ENCODE assay signal across 12 mouse cellular contexts in genomic region chr19:45234191-45234770, GRCm38 (mm10). TPM values are rescaled to one million over a fixed set of nuclear protein-coding genes. Genes with fewer than 3 reads are reported as not detected.
DNase-seq lines count a peak whose midpoint lies in the region; ATAC-seq and TF ChIP-seq lines count a peak whose summit lies in the region.
"Had no signal": no experiment of that assay in that cellular context is flagged by ENCODE, and none has a peak within 500 bp of the region (broad histone marks: within the 10 kb centered on the region; RNA-seq: fewer than 3 reads in every experiment).

No protein-coding gene starts in this region.

- peaks cover 49% of the 10 kb centered on the region for H3K27me3 ChIP-seq in kidney, adult 2 months (replicated peaks; ENCODE audit: control insufficient read depth, insufficient read depth, low read length)
- peaks cover 100% of the 10 kb centered on the region for H3K27me3 ChIP-seq in embryonic facial prominence, embryonic 13.5 days
- peaks cover 98% of the 10 kb centered on the region for H3K27me3 ChIP-seq in limb, embryonic 13.5 days
- H3K27me3 ChIP-seq in stomach, postnatal 0 days (ENCODE audit: control insufficient read depth, insufficient read depth, low read length), result peaks cover 28% of the 10 kb centered on the region

- WGBS in kidney, adult 2 months, result 6% methylated on average over 22 of the region's 22 CpGs
- WGBS in embryonic facial prominence, embryonic 13.5 days, result 2% methylated on average over 22 of the region's 22 CpGs
- WGBS in limb, embryonic 13.5 days, result under 1% methylated on average over 22 of the region's 22 CpGs
- WGBS in stomach, postnatal 0 days, result 3% methylated on average over 22 of the region's 22 CpGs

- ATAC-seq in embryonic facial prominence, embryonic 13.5 days (ENCODE audit: insufficient number of reproducible peaks, insufficient read depth, low FRiP score, low TSS enrichment, low read depth), result no peak
- ATAC-seq in limb, embryonic 13.5 days (ENCODE audit: low FRiP score, low read depth), result no peak
- no peak for ATAC-seq in stomach, postnatal 0 days (ENCODE audit: low FRiP score, low TSS enrichment)

- TF ChIP-seq CTCF in kidney, adult 2 months (conservative IDR thresholded peaks at IDR 0.05; ENCODE audit: insufficient read depth, insufficient read length, low read depth, low read length), result no peak
- TF ChIP-seq CTCF in stomach, postnatal 0 days (IDR thresholded peaks at IDR 0.05; ENCODE audit: low read depth), result no peak

- no peaks in the 10 kb centered on the region for H3K9me3 ChIP-seq in embryonic facial prominence, embryonic 13.5 days
- no peaks in the 10 kb centered on the region for H3K9me3 ChIP-seq in limb, embryonic 13.5 days
- H3K9me3 ChIP-seq in stomach, postnatal 0 days (ENCODE audit: control insufficient read depth, low read length), result no peaks in the 10 kb centered on the region
- H3K9me3 ChIP-seq: forebrain, embryonic 12.5 days had no signal

- no peak for TF ChIP-seq EP300 in stomach, postnatal 0 days (optimal IDR thresholded peaks at IDR 0.05)

- no peak overlapping the region for H3K4me2 ChIP-seq in embryonic facial prominence, embryonic 13.5 days
- H3K4me2 ChIP-seq in limb, embryonic 13.5 days (replicated peaks), result peak overlapping the region; percentile 65
- no peak overlapping the region for H3K4me2 ChIP-seq in stomach, postnatal 0 days (replicated peaks; ENCODE audit: low read depth)

- peak; percentile 60 for DNase-seq in embryo, embryonic 10.5 days (ENCODE audit: low spot score)
- DNase-seq in embryo, embryonic 10 days (ENCODE audit: low spot score), result no peak
- DNase-seq in kidney, adult 2 months, result peak; percentile 10
- DNase-seq in kidney, postnatal 10 days, result no peak
- DNase-seq in stomach, postnatal 0 days (ENCODE audit: low spot score), result no peak
- no peak for DNase-seq in adipocyte (ENCODE audit: low spot score)
- DNase-seq: adrenal gland, postnatal 25 days; cerebellum, adult 9-10 months had no signal

- 0 out of 2 replicates have a peak, but pooled peaks cover 3% of the 10 kb centered on the region for H3K4me1 ChIP-seq in kidney, adult 2 months (ENCODE audit: control insufficient read depth, insufficient read depth, low read length)
- peaks cover 43% of the 10 kb centered on the region for H3K4me1 ChIP-seq in embryonic facial prominence, embryonic 13.5 days
- H3K4me1 ChIP-seq in limb, embryonic 13.5 days, result peaks cover 45% of the 10 kb centered on the region
- H3K4me1 ChIP-seq in stomach, postnatal 0 days (replicated peaks; ENCODE audit: control insufficient read depth, insufficient read depth), result 0 out of 2 replicates have a peak, but pooled peaks cover 2% of the 10 kb centered on the region

- H3K36me3 ChIP-seq in kidney, adult 2 months (ENCODE audit: control insufficient read depth, insufficient read depth, low read length), result no peaks in the 10 kb centered on the region
- no peaks in the 10 kb centered on the region for H3K36me3 ChIP-seq in embryonic facial prominence, embryonic 13.5 days
- H3K36me3 ChIP-seq in limb, embryonic 13.5 days, result no peaks in the 10 kb centered on the region
- H3K36me3 ChIP-seq in stomach, postnatal 0 days (ENCODE audit: control insufficient read depth, insufficient read depth, low read length), result no peaks in the 10 kb centered on the region
- H3K36me3 ChIP-seq: forebrain, embryonic 12.5 days had no signal

- no peak for TF ChIP-seq POLR2A in kidney, adult 2 months (IDR thresholded peaks at IDR 0.05; ENCODE audit: low read depth, low read length)

- H3K9ac ChIP-seq in embryonic facial prominence, embryonic 13.5 days, result no peak overlapping the region
- 0 out of 2 replicates have a peak overlapping the region, but pooled peaks have one; percentile 36 for H3K9ac ChIP-seq in limb, embryonic 13.5 days
- H3K9ac ChIP-seq in stomach, postnatal 0 days (ENCODE audit: low read length), result no peak overlapping the region
- H3K9ac ChIP-seq: forebrain, embryonic 12.5 days had no signal

- H3K27ac ChIP-seq in kidney, adult 2 months (ENCODE audit: insufficient read depth, low read depth, low read length), result no peak overlapping the region
- no peak overlapping the region for H3K27ac ChIP-seq in embryonic facial prominence, embryonic 13.5 days
- H3K27ac ChIP-seq in limb, embryonic 13.5 days, result no peak overlapping the region
- no peak overlapping the region for H3K27ac ChIP-seq in stomach, postnatal 0 days (replicated peaks)
- H3K27ac ChIP-seq: forebrain, embryonic 12.5 days had no signal

- H3K4me3 ChIP-seq in kidney, adult 2 months (ENCODE audit: insufficient read depth, low read depth, low read length), result no peak overlapping the region
- peak overlapping the region; percentile 37; the same call in 1 of the 2 replicates for H3K4me3 ChIP-seq in embryonic facial prominence, embryonic 13.5 days
- peak overlapping the region; percentile 41 for H3K4me3 ChIP-seq in limb, embryonic 13.5 days
- H3K4me3 ChIP-seq in stomach, postnatal 0 days (ENCODE audit: low read depth, low read length), result no peak overlapping the region

RNA-seq across cellular contexts. Expression of gene Lbx1, which starts 1.3 kb away (rescaled TPM):
- 0.06 TPM in 1 of 2 replicates, not detected in the other for polyA plus RNA-seq in kidney, adult 2 months (2012; rRNA removed)
- 0.17 and 0.27 TPM in 2 replicates for polyA plus RNA-seq in embryonic facial prominence, embryonic 13.5 days (2015; fragmentation: Nextera tagmentation; extraction: Ambion mirVana)
- 1.4 and 1.5 TPM in 2 replicates for polyA plus RNA-seq in limb, embryonic 13.5 days (2015; fragmentation: Nextera tagmentation; extraction: Ambion mirVana)
- 0.04 TPM in 1 of 2 replicates, not detected in the other for polyA plus RNA-seq in stomach, postnatal 0 days (2015; fragmentation: Nextera tagmentation; extraction: Ambion mirVana)
- polyA plus RNA-seq: forebrain, embryonic 12.5 days; lung, embryonic 16.5 days had no signal

Comparison
In these comparisons a context has a peak if more than half of its experiments do, and no peak if none do; other contexts are left out.
1. DNase-seq: peak in embryo, embryonic 10.5 days (single experiment) and kidney, adult 2 months (single experiment); none in embryo, embryonic 10 days (single experiment), kidney, postnatal 10 days (single experiment), stomach, postnatal 0 days (single experiment) and adipocyte (single experiment).
2. H3K4me3 ChIP-seq: peak in embryonic facial prominence, embryonic 13.5 days (single experiment) and limb, embryonic 13.5 days (single experiment); none in kidney, adult 2 months (single experiment) and stomach, postnatal 0 days (single experiment).